Mouse (Mus musculus): Measurements from ENCODE around the gene Dhx8. TPM values are rescaled to one million over a fixed set of nuclear protein-coding genes. Genes with fewer than 3 reads are reported as not detected.
A peak's percentile ranks its signal among the peaks of the same experiment; 100 is the strongest.

Gene Dhx8
- 52.0 and 61.8 TPM in 2 replicates for polyA plus RNA-seq (2014; fragmentation: Nextera tagmentation; extraction: Ambion mirVana)

GRCm38 (mm10) chr11:101732518-101733440 is at the start of gene Dhx8:
Gene Dhx8, plus strand, starts transcription at chr11:101732919.
- peak within 1 kb of the TSS; percentile 79 for H3K9ac ChIP-seq (ENCODE audit: low read length)
- H3K27ac ChIP-seq (replicated peaks; ENCODE audit: low read depth, low read length), result no peak within 1 kb of the TSS
- no peaks in the 10 kb centered on the region for H3K27me3 ChIP-seq (ENCODE audit: control insufficient read depth, insufficient read depth, low read length)
- H3K4me2 ChIP-seq (ENCODE audit: low read depth, severe bottlenecking), result peak within 1 kb of the TSS; percentile 81
- DNase-seq (ENCODE audit: low spot score) (peak; percentile 99), ATAC-seq (ENCODE audit: insufficient number of reproducible peaks, low FRiP score, low TSS enrichment, low read depth) (peak; percentile 93)
- WGBS, result under 1% methylated on average over 51 of the region's 51 CpGs
- peaks cover 3% of the 10 kb centered on the region; the same call in 1 of the 2 replicates for H3K4me1 ChIP-seq (ENCODE audit: control insufficient read depth, insufficient read depth, low read length)
- peak within 1 kb of the TSS; percentile 87 for H3K4me3 ChIP-seq (ENCODE audit: low read depth, low read length)
- H3K36me3 ChIP-seq (ENCODE audit: control insufficient read depth, insufficient read depth, low read length), result no peaks in the 10 kb centered on the region; the same call in 1 of the 2 replicates
- H3K9me3 ChIP-seq (ENCODE audit: control insufficient read depth, low read length), result no peaks in the 10 kb centered on the region

GRCm38 (mm10) chr11:101687351-101688301 is 45.1 kb upstream of the Dhx8 start:
- H3K4me2 ChIP-seq (ENCODE audit: low read depth, severe bottlenecking), result no peak overlapping the region
- DNase-seq (ENCODE audit: low spot score) (no peak), ATAC-seq (ENCODE audit: insufficient number of reproducible peaks, low FRiP score, low TSS enrichment, low read depth) (no peak)
- H3K4me1 ChIP-seq (ENCODE audit: control insufficient read depth, insufficient read depth, low read length), result no peaks in the 10 kb centered on the region
- no peaks in the 10 kb centered on the region for H3K36me3 ChIP-seq (ENCODE audit: control insufficient read depth, insufficient read depth, low read length)
- no peaks in the 10 kb centered on the region for H3K27me3 ChIP-seq (ENCODE audit: control insufficient read depth, insufficient read depth, low read length)
- no peak overlapping the region for H3K4me3 ChIP-seq (ENCODE audit: low read depth, low read length)
- no peak overlapping the region for H3K9ac ChIP-seq (ENCODE audit: low read length)
- H3K27ac ChIP-seq (replicated peaks; ENCODE audit: low read depth, low read length), result no peak overlapping the region; the same call in 1 of the 2 replicates
- 68% methylated on average over 13 of the region's 13 CpGs for WGBS
- H3K9me3 ChIP-seq (ENCODE audit: control insufficient read depth, low read length), result no peaks in the 10 kb centered on the region

- no peaks in the 10 kb centered on the region for H3K4me1 ChIP-seq (ENCODE audit: control insufficient read depth, insufficient read depth, low read length)
- no peak overlapping the region for H3K9ac ChIP-seq (ENCODE audit: low read length)
- no peaks in the 10 kb centered on the region for H3K36me3 ChIP-seq (ENCODE audit: control insufficient read depth, insufficient read depth, low read length)
- DNase-seq (ENCODE audit: low spot score), result no peak
- no peaks in the 10 kb centered on the region for H3K27me3 ChIP-seq (ENCODE audit: control insufficient read depth, insufficient read depth, low read length)
- ATAC-seq (ENCODE audit: insufficient number of reproducible peaks, low FRiP score, low TSS enrichment, low read depth), result no peak
- WGBS, result 67% methylated on average over 10 of the region's 10 CpGs
- H3K27ac ChIP-seq (replicated peaks; ENCODE audit: low read depth, low read length), result no peak overlapping the region
- H3K4me2 ChIP-seq (ENCODE audit: low read depth, severe bottlenecking), result no peak overlapping the region
- no peak overlapping the region for H3K4me3 ChIP-seq (ENCODE audit: low read depth, low read length)
- no peaks in the 10 kb centered on the region for H3K9me3 ChIP-seq (ENCODE audit: control insufficient read depth, low read length)
These were observed 43.0 kb upstream of the Dhx8 start for GRCm38 (mm10) chr11:101689701-101690113.

GRCm38 (mm10) chr11:101690326-101690725 is 42.4 kb upstream of the Dhx8 start:
- no peak for ATAC-seq (ENCODE audit: insufficient number of reproducible peaks, low FRiP score, low TSS enrichment, low read depth)
- no peak overlapping the region for H3K4me3 ChIP-seq (ENCODE audit: low read depth, low read length)
- DNase-seq (ENCODE audit: low spot score), result no peak
- H3K27ac ChIP-seq (replicated peaks; ENCODE audit: low read depth, low read length), result no peak overlapping the region
- H3K4me1 ChIP-seq (ENCODE audit: control insufficient read depth, insufficient read depth, low read length), result no peaks in the 10 kb centered on the region
- H3K36me3 ChIP-seq (ENCODE audit: control insufficient read depth, insufficient read depth, low read length), result no peaks in the 10 kb centered on the region
- no peaks in the 10 kb centered on the region for H3K9me3 ChIP-seq (ENCODE audit: control insufficient read depth, low read length)
- no peak overlapping the region for H3K9ac ChIP-seq (ENCODE audit: low read length)
- no peaks in the 10 kb centered on the region for H3K27me3 ChIP-seq (ENCODE audit: control insufficient read depth, insufficient read depth, low read length)
- 74% methylated on average over 5 of the region's 5 CpGs for WGBS
- H3K4me2 ChIP-seq (ENCODE audit: low read depth, severe bottlenecking), result no peak overlapping the region

- Histone ChIP-seq H3K4me1 (ENCODE audit: control insufficient read depth, insufficient read depth, low read length) (peaks cover 6% of the 10 kb centered on the region; the same call in 1 of the 2 replicates), H3K9ac (ENCODE audit: low read length) (peak overlapping the region; percentile 50), H3K9me3 (ENCODE audit: control insufficient read depth, low read length) (no peaks in the 10 kb centered on the region), H3K36me3 (ENCODE audit: control insufficient read depth, insufficient read depth, low read length) (no peaks in the 10 kb centered on the region), H3K27me3 (ENCODE audit: control insufficient read depth, insufficient read depth, low read length) (no peaks in the 10 kb centered on the region), H3K27ac (replicated peaks; ENCODE audit: low read depth, low read length) (peak overlapping the region; percentile 16; the same call in 1 of the 2 replicates), H3K4me2 (ENCODE audit: low read depth, severe bottlenecking) (peak overlapping the region; percentile 43), H3K4me3 (ENCODE audit: low read depth, low read length) (0 out of 2 replicates have a peak overlapping the region, but pooled peaks have one; percentile 7)
- ATAC-seq (ENCODE audit: insufficient number of reproducible peaks, low FRiP score, low TSS enrichment, low read depth) (no peak), DNase-seq (ENCODE audit: low spot score) (peak; percentile 58)
- 6% methylated on average over 20 of the region's 20 CpGs for WGBS
These were observed 36.6 kb upstream of the Dhx8 start for GRCm38 (mm10) chr11:101695906-101696661.

GRCm38 (mm10) chr11:101697156-101697861 is 35.4 kb upstream of the Dhx8 start:
- Histone ChIP-seq H3K36me3 (ENCODE audit: control insufficient read depth, insufficient read depth, low read length) (no peaks in the 10 kb centered on the region), H3K9me3 (ENCODE audit: control insufficient read depth, low read length) (no peaks in the 10 kb centered on the region), H3K4me3 (ENCODE audit: low read depth, low read length) (no peak overlapping the region), H3K4me1 (ENCODE audit: control insufficient read depth, insufficient read depth, low read length) (peaks cover 6% of the 10 kb centered on the region; the same call in 1 of the 2 replicates), H3K27ac (replicated peaks; ENCODE audit: low read depth, low read length) (no peak overlapping the region), H3K9ac (ENCODE audit: low read length) (no peak overlapping the region), H3K4me2 (ENCODE audit: low read depth, severe bottlenecking) (no peak overlapping the region), H3K27me3 (ENCODE audit: control insufficient read depth, insufficient read depth, low read length) (no peaks in the 10 kb centered on the region)
- 88% methylated on average over 9 of the region's 9 CpGs for WGBS
- DNase-seq (ENCODE audit: low spot score) (no peak), ATAC-seq (ENCODE audit: insufficient number of reproducible peaks, low FRiP score, low TSS enrichment, low read depth) (no peak)

GRCm38 (mm10) chr11:101698114-101698513 is 34.6 kb upstream of the Dhx8 start:
- Histone ChIP-seq H3K36me3 (ENCODE audit: control insufficient read depth, insufficient read depth, low read length) (no peaks in the 10 kb centered on the region), H3K27ac (replicated peaks; ENCODE audit: low read depth, low read length) (no peak overlapping the region), H3K9ac (ENCODE audit: low read length) (no peak overlapping the region), H3K4me1 (ENCODE audit: control insufficient read depth, insufficient read depth, low read length) (peaks cover 6% of the 10 kb centered on the region; the same call in 1 of the 2 replicates), H3K4me3 (ENCODE audit: low read depth, low read length) (no peak overlapping the region), H3K27me3 (ENCODE audit: control insufficient read depth, insufficient read depth, low read length) (no peaks in the 10 kb centered on the region), H3K9me3 (ENCODE audit: control insufficient read depth, low read length) (no peaks in the 10 kb centered on the region), H3K4me2 (ENCODE audit: low read depth, severe bottlenecking) (no peak overlapping the region)
- DNase-seq (ENCODE audit: low spot score), result no peak
- no peak for ATAC-seq (ENCODE audit: insufficient number of reproducible peaks, low FRiP score, low TSS enrichment, low read depth)

Measured in limb, embryonic 11.5 days (tissue).